Mouse (Mus musculus): ENCODE measurements around the gene Sox5. TPM values are rescaled to one million over a fixed set of nuclear protein-coding genes. Genes with fewer than 3 reads are reported as not detected.
A peak's percentile ranks its signal among the peaks of the same experiment; 100 is the strongest.

Gene Sox5
- polyA plus RNA-seq, 1 experiment from 2014 or later: 198 TPM

- H3K4me2 ChIP-seq: no peak overlapping the region
- ATAC-seq: no peak
- no peak overlapping the region for H3K4me3 ChIP-seq
- H3K27ac ChIP-seq: no peak overlapping the region
- H3K9ac ChIP-seq: no peak overlapping the region
- H3K9me3 ChIP-seq (replicated peaks): no peaks in the 10 kb centered on the region
- no peaks in the 10 kb centered on the region for H3K27me3 ChIP-seq
- WGBS: 96% methylated on average over 6 of the region's 6 CpGs
- H3K36me3 ChIP-seq (ENCODE audit: poor library complexity, severe bottlenecking): peaks cover 5% of the 10 kb centered on the region
- no peaks in the 10 kb centered on the region for H3K4me1 ChIP-seq
Measured at GRCm38 (mm10) chr6:144005132-144005531, 776.6 kb downstream of the Sox5 start.

- no peaks in the 10 kb centered on the region; the same call in 1 of the 2 replicates for H3K36me3 ChIP-seq (ENCODE audit: poor library complexity, severe bottlenecking)
- WGBS: 24% methylated on average over 13 of the region's 13 CpGs
- no peak overlapping the region for H3K9ac ChIP-seq
- H3K9me3 ChIP-seq (replicated peaks): no peaks in the 10 kb centered on the region
- peak overlapping the region; percentile 7; the same call in 1 of the 2 replicates for H3K4me2 ChIP-seq
- no peak overlapping the region for H3K27ac ChIP-seq
- H3K27me3 ChIP-seq: no peaks in the 10 kb centered on the region
- peaks cover 34% of the 10 kb centered on the region for H3K4me1 ChIP-seq
- H3K4me3 ChIP-seq: no peak overlapping the region
- no peak for ATAC-seq
Measured at GRCm38 (mm10) chr6:143998201-143998600, 783.6 kb downstream of the Sox5 start.

DNA sequence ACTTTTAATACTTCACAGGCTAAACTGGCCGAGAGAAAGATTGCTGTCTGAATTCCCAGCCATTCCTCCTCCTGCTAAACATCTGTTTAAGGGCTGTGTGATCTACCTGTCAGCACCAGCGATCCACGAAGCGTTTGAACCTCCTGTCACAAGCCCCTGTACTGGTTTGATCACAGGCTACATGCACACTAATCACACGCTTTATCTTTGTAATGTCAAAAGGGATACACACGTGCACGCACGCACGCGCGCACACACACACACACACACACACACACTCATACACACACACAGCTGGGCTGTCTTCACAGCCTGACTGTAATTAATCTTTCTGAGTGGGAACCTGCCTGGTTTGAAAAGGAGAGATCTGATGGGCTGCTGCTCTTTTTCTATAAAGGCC is 784.2 kb downstream of the Sox5 start:
- H3K4me1 ChIP-seq: peaks cover 34% of the 10 kb centered on the region
- no peaks in the 10 kb centered on the region for H3K9me3 ChIP-seq (replicated peaks)
- H3K27ac ChIP-seq: no peak overlapping the region
- no peak for ATAC-seq
- no peak overlapping the region for H3K9ac ChIP-seq
- H3K4me3 ChIP-seq: no peak overlapping the region
- 64% methylated on average over 11 of the region's 11 CpGs for WGBS
- no peaks in the 10 kb centered on the region; the same call in 1 of the 2 replicates for H3K36me3 ChIP-seq (ENCODE audit: poor library complexity, severe bottlenecking)
- no peaks in the 10 kb centered on the region for H3K27me3 ChIP-seq
- no peak overlapping the region for H3K4me2 ChIP-seq

DNA sequence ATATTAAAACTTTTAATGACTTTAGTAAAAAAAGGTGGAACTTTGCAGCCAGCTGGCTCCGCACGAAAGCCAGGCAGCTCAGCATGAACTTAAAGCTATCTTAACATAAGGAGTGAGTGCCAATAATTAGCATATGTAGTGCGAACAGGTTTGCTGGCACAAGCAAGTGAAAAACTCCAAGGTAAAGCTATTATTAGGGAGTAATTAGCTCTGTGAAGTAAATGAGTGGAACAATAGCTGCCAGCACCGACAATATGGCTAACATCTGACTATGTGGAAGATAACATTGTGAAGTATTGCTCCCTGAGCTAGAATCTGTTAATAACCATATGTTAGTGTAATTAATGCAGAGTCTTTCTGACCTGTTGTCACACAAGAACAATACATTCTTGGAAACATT is 786.7 kb downstream of the Sox5 start:
- Histone ChIP-seq H3K27ac (peak overlapping the region; percentile 51; the same call in 1 of the 2 replicates), H3K9ac (no peak overlapping the region), H3K27me3 (no peaks in the 10 kb centered on the region), H3K9me3 (replicated peaks) (no peaks in the 10 kb centered on the region), H3K4me3 (no peak overlapping the region), H3K4me2 (no peak overlapping the region), H3K4me1 (peaks cover 38% of the 10 kb centered on the region), H3K36me3 (ENCODE audit: poor library complexity, severe bottlenecking) (no peaks in the 10 kb centered on the region)
- ATAC-seq: peak; percentile 90
- 5% methylated on average over 4 of the region's 4 CpGs for WGBS

GRCm38 (mm10) chr6:143987548-143987947 is 794.2 kb downstream of the Sox5 start:
- Histone ChIP-seq H3K9me3 (replicated peaks) (no peaks in the 10 kb centered on the region), H3K4me1 (peaks cover 4% of the 10 kb centered on the region), H3K27me3 (no peaks in the 10 kb centered on the region), H3K4me2 (no peak overlapping the region), H3K27ac (no peak overlapping the region), H3K9ac (no peak overlapping the region), H3K4me3 (no peak overlapping the region), H3K36me3 (ENCODE audit: poor library complexity, severe bottlenecking) (no peaks in the 10 kb centered on the region)
- no peak; the same call in 1 of the 2 replicates for ATAC-seq

- H3K9ac ChIP-seq: no peak overlapping the region
- H3K9me3 ChIP-seq (replicated peaks): no peaks in the 10 kb centered on the region
- no peak overlapping the region for H3K27ac ChIP-seq
- H3K36me3 ChIP-seq (ENCODE audit: poor library complexity, severe bottlenecking): no peaks in the 10 kb centered on the region
- no peak overlapping the region for H3K4me3 ChIP-seq
- no peaks in the 10 kb centered on the region for H3K27me3 ChIP-seq
- H3K4me2 ChIP-seq: no peak overlapping the region
- 88% methylated on average over 8 of the region's 8 CpGs for WGBS
- no peaks in the 10 kb centered on the region for H3K4me1 ChIP-seq
- no peak for ATAC-seq
Measured at GRCm38 (mm10) chr6:143980131-143980530, 801.6 kb downstream of the Sox5 start.

GRCm38 (mm10) chr6:143967724-143968400 is 813.9 kb downstream of the Sox5 start:
- Histone ChIP-seq H3K4me3 (no peak overlapping the region), H3K27ac (no peak overlapping the region), H3K36me3 (ENCODE audit: poor library complexity, severe bottlenecking) (peaks cover 4% of the 10 kb centered on the region), H3K4me2 (no peak overlapping the region), H3K9me3 (replicated peaks) (no peaks in the 10 kb centered on the region), H3K9ac (no peak overlapping the region), H3K4me1 (peaks cover 27% of the 10 kb centered on the region), H3K27me3 (no peaks in the 10 kb centered on the region)
- 52% methylated on average over 9 of the region's 9 CpGs for WGBS
- ATAC-seq: peak; percentile 57

- Histone ChIP-seq H3K9ac (no peak overlapping the region), H3K4me1 (0 out of 2 replicates have a peak, but pooled peaks cover 4% of the 10 kb centered on the region), H3K9me3 (replicated peaks) (no peaks in the 10 kb centered on the region), H3K36me3 (ENCODE audit: poor library complexity, severe bottlenecking) (peaks cover 15% of the 10 kb centered on the region), H3K27ac (no peak overlapping the region), H3K27me3 (no peaks in the 10 kb centered on the region), H3K4me3 (no peak overlapping the region), H3K4me2 (no peak overlapping the region)
- 92% methylated on average over 11 of the region's 11 CpGs for WGBS
- no peak for ATAC-seq
Measured at GRCm38 (mm10) chr6:143960487-143960886, 821.3 kb downstream of the Sox5 start.

DNA sequence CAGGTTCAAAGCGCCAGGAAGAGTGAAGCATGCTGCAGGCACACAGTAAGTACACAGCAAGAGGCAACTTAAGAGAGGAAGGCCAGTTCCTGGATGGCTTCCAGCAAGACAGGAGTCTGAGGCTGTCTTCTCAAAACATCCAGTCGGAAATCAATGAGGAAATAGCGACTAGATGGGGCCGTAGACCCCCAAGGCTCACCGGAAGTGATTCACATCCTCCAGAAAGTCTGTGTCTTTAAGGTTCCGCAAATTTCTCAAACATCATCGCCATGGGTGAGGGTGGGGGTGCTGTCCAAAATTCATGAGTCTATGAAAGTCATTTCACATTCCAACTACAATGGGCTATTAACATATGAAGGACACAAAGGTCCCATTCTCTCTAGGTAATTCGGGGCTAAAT is 821.7 kb downstream of the Sox5 start:
- ATAC-seq: no peak
- WGBS: 93% methylated on average over 8 of the region's 8 CpGs
- Histone ChIP-seq H3K9me3 (replicated peaks) (no peaks in the 10 kb centered on the region), H3K36me3 (ENCODE audit: poor library complexity, severe bottlenecking) (peaks cover 11% of the 10 kb centered on the region), H3K27me3 (no peaks in the 10 kb centered on the region), H3K9ac (no peak overlapping the region), H3K4me2 (no peak overlapping the region), H3K27ac (no peak overlapping the region), H3K4me1 (0 out of 2 replicates have a peak, but pooled peaks cover 4% of the 10 kb centered on the region), H3K4me3 (no peak overlapping the region)

- Histone ChIP-seq H3K9ac (no peak overlapping the region), H3K4me1 (0 out of 2 replicates have a peak, but pooled peaks cover 4% of the 10 kb centered on the region), H3K4me2 (no peak overlapping the region), H3K36me3 (ENCODE audit: poor library complexity, severe bottlenecking) (peaks cover 11% of the 10 kb centered on the region), H3K9me3 (replicated peaks) (no peaks in the 10 kb centered on the region), H3K27ac (no peak overlapping the region), H3K4me3 (no peak overlapping the region), H3K27me3 (no peaks in the 10 kb centered on the region)
- 89% methylated on average over 7 of the region's 7 CpGs for WGBS
- no peak for ATAC-seq
Measured at GRCm38 (mm10) chr6:143958372-143958771, 823.4 kb downstream of the Sox5 start.

- Histone ChIP-seq H3K4me3 (no peak overlapping the region), H3K4me2 (no peak overlapping the region), H3K9me3 (replicated peaks) (no peaks in the 10 kb centered on the region), H3K36me3 (ENCODE audit: poor library complexity, severe bottlenecking) (peaks cover 11% of the 10 kb centered on the region), H3K27ac (no peak overlapping the region), H3K9ac (no peak overlapping the region), H3K27me3 (no peaks in the 10 kb centered on the region), H3K4me1 (0 out of 2 replicates have a peak, but pooled peaks cover 4% of the 10 kb centered on the region)
- ATAC-seq: no peak
- 91% methylated on average over 5 of the region's 5 CpGs for WGBS
Measured at GRCm38 (mm10) chr6:143957063-143957462, 824.7 kb downstream of the Sox5 start.

DNA sequence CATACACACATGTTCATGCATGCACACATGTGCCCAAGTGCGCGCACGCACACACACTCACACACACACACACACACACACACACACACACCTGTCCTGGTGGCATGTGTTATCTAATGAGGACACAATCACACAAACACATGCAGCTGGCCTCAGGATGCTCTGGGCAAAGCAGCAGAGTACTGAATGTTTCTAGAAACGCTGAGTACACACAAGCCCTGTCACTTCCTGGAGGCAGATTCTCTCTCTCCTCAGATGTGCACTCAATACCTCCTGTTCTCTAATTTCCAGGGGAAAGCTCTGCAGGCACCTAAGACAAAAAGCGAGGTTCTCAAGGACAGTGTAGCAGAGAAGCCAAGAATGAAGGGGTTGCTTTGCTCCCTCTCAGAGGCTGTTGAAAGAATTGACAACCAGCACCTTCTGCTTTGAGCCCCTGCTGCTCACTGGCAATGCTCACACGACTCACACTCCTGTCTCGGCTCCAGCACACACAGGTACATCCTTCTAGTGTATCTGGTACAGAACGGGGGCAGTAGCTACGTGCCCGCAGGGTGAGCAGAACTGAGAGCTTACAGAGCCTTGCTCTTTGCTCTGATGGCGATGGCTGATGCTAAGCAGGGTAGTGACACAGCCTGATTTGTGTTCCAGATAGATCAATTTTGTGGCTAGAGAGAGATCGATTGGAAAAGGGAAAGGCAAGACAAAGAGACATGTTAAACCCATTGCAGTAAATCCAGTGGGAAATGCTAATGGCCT is 833.0 kb downstream of the Sox5 start:
- no peak overlapping the region for H3K4me3 ChIP-seq
- H3K9me3 ChIP-seq (replicated peaks): no peaks in the 10 kb centered on the region
- H3K4me2 ChIP-seq: no peak overlapping the region
- peaks cover 12% of the 10 kb centered on the region for H3K4me1 ChIP-seq
- H3K36me3 ChIP-seq (ENCODE audit: poor library complexity, severe bottlenecking): no peaks in the 10 kb centered on the region
- no peak for ATAC-seq
- peak overlapping the region; percentile 28 for H3K27ac ChIP-seq
- WGBS: 58% methylated on average over 12 of the region's 12 CpGs
- H3K27me3 ChIP-seq: no peaks in the 10 kb centered on the region
- no peak overlapping the region for H3K9ac ChIP-seq

Data from forebrain, embryonic 13.5 days (tissue).